Mouse (Mus musculus): ENCODE data around the gene G6pc2.

GRCm38 (mm10) chr2:69221868-69222416, 11.1 kb downstream of the G6pc2 start:
- TF ChIP-seq CTCF (IDR thresholded peaks at IDR 0.05; ENCODE audit: low read depth) (no peak), EP300 (IDR thresholded peaks at IDR 0.05; ENCODE audit: low read depth) (no peak)
